Mouse (Mus musculus) E14TG2a.4 (cell line): ENCODE measurements around the gene Rbfox1.

Experiments used
- H3K27me3 ChIP-seq: 2 replicates; pipeline ENCODE4 v1.6.1; 2014; ENCODE audit warnings: low read length, control low read depth; ENCODE audit not compliant: insufficient read depth
- H3K36me3 ChIP-seq: 2 replicates; pipeline ENCODE4 v1.6.1; 2014; ENCODE audit warnings: low read length, control low read depth; ENCODE audit not compliant: insufficient read depth
- H3K4me1 ChIP-seq: replicated peaks from 2 replicates; pipeline ENCODE4 v1.6.1; 2014; ENCODE audit warnings: low read depth, low read length, control low read depth
- H3K4me3 ChIP-seq: replicated peaks from 2 replicates; pipeline ENCODE4 v1.5.1; 2014; ENCODE audit warnings: mild to moderate bottlenecking, low read length
- H3K9me3 ChIP-seq: 2 replicates; pipeline ENCODE4 v1.6.1; 2014; ENCODE audit warnings: low read length, control low read depth
- CTCF ChIP-seq: conservative IDR thresholded peaks from 2 replicates; pipeline ENCODE4 v1.5.1; 2014; ENCODE audit warnings: low read length
- NANOG ChIP-seq: IDR thresholded peaks from 2 replicates; pipeline ENCODE4 v1.6.1; 2014; ENCODE audit warnings: borderline replicate concordance, low read length, mixed read lengths
- POU5F1 ChIP-seq: IDR thresholded peaks from 2 replicates; pipeline ENCODE4 v1.6.1; 2014; ENCODE audit warnings: low read length, borderline replicate concordance

Rbfox1 gene

GRCm38 (mm10) chr16:7094181-7094749, 1209.1 kb downstream of the Rbfox1 start:
- no peaks in the 10 kb centered on the region for H3K36me3 ChIP-seq
- no peak for TF ChIP-seq NANOG
- TF ChIP-seq POU5F1 = no peak
- TF ChIP-seq CTCF = no peak
- H3K4me3 ChIP-seq = no peak overlapping the region
- H3K4me1 ChIP-seq = no peaks in the 10 kb centered on the region
- no peaks in the 10 kb centered on the region for H3K27me3 ChIP-seq
- H3K9me3 ChIP-seq = no peaks in the 10 kb centered on the region

- no peaks in the 10 kb centered on the region for H3K27me3 ChIP-seq
- no peaks in the 10 kb centered on the region for H3K36me3 ChIP-seq
- H3K4me3 ChIP-seq = no peak overlapping the region
- TF ChIP-seq POU5F1 (no peak), CTCF (no peak), NANOG (no peak)
- no peaks in the 10 kb centered on the region for H3K4me1 ChIP-seq
- no peaks in the 10 kb centered on the region for H3K9me3 ChIP-seq
Observed at GRCm38 (mm10) chr16:7097071-7097470, 1211.9 kb downstream of the Rbfox1 start.

GRCm38 (mm10) chr16:7097951-7098710, 1213.0 kb downstream of the Rbfox1 start:
- TF ChIP-seq CTCF = no peak
- no peak for TF ChIP-seq NANOG
- no peak for TF ChIP-seq POU5F1
- Histone ChIP-seq H3K36me3 (no peaks in the 10 kb centered on the region), H3K4me3 (no peak overlapping the region), H3K4me1 (no peaks in the 10 kb centered on the region), H3K9me3 (no peaks in the 10 kb centered on the region), H3K27me3 (no peaks in the 10 kb centered on the region)

GRCm38 (mm10) chr16:7099506-7100300, 1214.5 kb downstream of the Rbfox1 start:
- Histone ChIP-seq H3K4me3 (no peak overlapping the region), H3K36me3 (no peaks in the 10 kb centered on the region), H3K27me3 (no peaks in the 10 kb centered on the region), H3K4me1 (no peaks in the 10 kb centered on the region), H3K9me3 (no peaks in the 10 kb centered on the region)
- no peak for TF ChIP-seq POU5F1
- TF ChIP-seq NANOG = no peak
- TF ChIP-seq CTCF = no peak

- Histone ChIP-seq H3K36me3 (no peaks in the 10 kb centered on the region), H3K4me1 (no peaks in the 10 kb centered on the region), H3K4me3 (no peak overlapping the region), H3K27me3 (no peaks in the 10 kb centered on the region), H3K9me3 (no peaks in the 10 kb centered on the region)
- TF ChIP-seq CTCF = no peak
- no peak for TF ChIP-seq NANOG
Observed at GRCm38 (mm10) chr16:7102486-7102885, 1217.3 kb downstream of the Rbfox1 start.

GRCm38 (mm10) chr16:7103301-7103700, 1218.1 kb downstream of the Rbfox1 start:
- no peaks in the 10 kb centered on the region for H3K4me1 ChIP-seq
- no peaks in the 10 kb centered on the region for H3K36me3 ChIP-seq
- H3K27me3 ChIP-seq = no peaks in the 10 kb centered on the region
- H3K9me3 ChIP-seq = peaks cover 6% of the 10 kb centered on the region
- H3K4me3 ChIP-seq = no peak overlapping the region
- TF ChIP-seq NANOG (no peak), POU5F1 (no peak), CTCF (no peak)

- peaks cover 8% of the 10 kb centered on the region for H3K9me3 ChIP-seq
- no peak overlapping the region for H3K4me3 ChIP-seq
- no peaks in the 10 kb centered on the region for H3K36me3 ChIP-seq
- TF ChIP-seq NANOG (no peak), CTCF (no peak), POU5F1 (no peak)
- H3K27me3 ChIP-seq = no peaks in the 10 kb centered on the region
- H3K4me1 ChIP-seq = no peaks in the 10 kb centered on the region
Observed at GRCm38 (mm10) chr16:7106450-7107015, 1221.4 kb downstream of the Rbfox1 start.

GRCm38 (mm10) chr16:7115945-7116344, 1230.8 kb downstream of the Rbfox1 start:
- no peak for TF ChIP-seq POU5F1
- TF ChIP-seq NANOG = no peak
- TF ChIP-seq CTCF = no peak
- Histone ChIP-seq H3K9me3 (no peaks in the 10 kb centered on the region), H3K4me1 (no peaks in the 10 kb centered on the region)

More at GRCm38 (mm10) chr16:7115945-7116344, 1230.8 kb downstream of the Rbfox1 start:
- Histone ChIP-seq H3K36me3 (no peaks in the 10 kb centered on the region), H3K4me3 (no peak overlapping the region), H3K27me3 (no peaks in the 10 kb centered on the region)
